Mouse (Mus musculus): ENCODE results near the gene Thumpd1. TPM values are rescaled to one million over a fixed set of nuclear protein-coding genes. Genes with fewer than 3 reads are reported as not detected.

Thumpd1 gene
- polyA plus RNA-seq, 1 experiment from 2014 or later: 110 TPM

GRCm38 (mm10) chr7:119714111-119714510 lies 6.5 kb downstream of the Thumpd1 start:
- DNase-seq (ENCODE audit: low spot score) (no peak), ATAC-seq (replicated peaks; ENCODE audit: insufficient number of reproducible peaks, low FRiP score, low TSS enrichment, low read depth) (no peak)
- WGBS: 92% methylated on average over 7 of the region's 7 CpGs
- no peak overlapping the region for H3K4me2 ChIP-seq (ENCODE audit: low read depth, low read length)
- H3K9me3 ChIP-seq (replicated peaks; ENCODE audit: control insufficient read depth, low read length): no peaks in the 10 kb centered on the region
- peaks cover 7% of the 10 kb centered on the region for H3K36me3 ChIP-seq (replicated peaks; ENCODE audit: control insufficient read depth, insufficient read depth, low read depth, low read length)
- no peaks in the 10 kb centered on the region for H3K27me3 ChIP-seq (ENCODE audit: control insufficient read depth, insufficient read depth, low read length)
- H3K9ac ChIP-seq (replicated peaks; ENCODE audit: low read length): no peak overlapping the region
- no peaks in the 10 kb centered on the region for H3K4me1 ChIP-seq (ENCODE audit: control insufficient read depth, insufficient read depth, low read length)
- no peak overlapping the region for H3K27ac ChIP-seq (replicated peaks; ENCODE audit: low read depth, low read length)
- H3K4me3 ChIP-seq (ENCODE audit: low read depth, low read length): no peak overlapping the region

DNA sequence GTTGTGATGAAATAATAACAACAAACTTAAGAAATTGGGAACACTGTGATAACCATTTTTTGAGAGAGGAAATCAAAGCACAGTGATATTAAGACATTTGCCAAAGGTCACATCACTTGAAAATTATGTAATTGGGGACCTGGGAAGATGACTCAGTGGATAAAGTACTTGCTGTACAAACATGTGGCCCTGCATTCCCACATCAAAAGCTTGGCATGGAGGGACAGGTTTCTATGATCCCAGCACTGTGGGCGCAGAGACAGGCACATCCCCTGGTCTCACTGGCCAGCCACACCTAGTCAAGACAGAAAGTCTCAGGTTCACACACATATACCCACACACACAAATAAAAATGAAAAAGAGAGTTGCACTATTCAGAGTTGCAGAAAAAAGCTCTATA lies 25.7 kb downstream of the Thumpd1 start:
- Histone ChIP-seq H3K27me3 (ENCODE audit: control insufficient read depth, insufficient read depth, low read length) (no peaks in the 10 kb centered on the region), H3K4me2 (ENCODE audit: low read depth, low read length) (no peak overlapping the region), H3K9me3 (replicated peaks; ENCODE audit: control insufficient read depth, low read length) (no peaks in the 10 kb centered on the region), H3K4me1 (ENCODE audit: control insufficient read depth, insufficient read depth, low read length) (no peaks in the 10 kb centered on the region), H3K36me3 (replicated peaks; ENCODE audit: control insufficient read depth, insufficient read depth, low read depth, low read length) (no peaks in the 10 kb centered on the region), H3K27ac (replicated peaks; ENCODE audit: low read depth, low read length) (no peak overlapping the region), H3K9ac (replicated peaks; ENCODE audit: low read length) (no peak overlapping the region), H3K4me3 (ENCODE audit: low read depth, low read length) (no peak overlapping the region)
- ATAC-seq (replicated peaks; ENCODE audit: insufficient number of reproducible peaks, low FRiP score, low TSS enrichment, low read depth): no peak
- WGBS: 81% methylated on average over 1 of the region's 1 CpGs
- no peak for DNase-seq (ENCODE audit: low spot score)

DNA sequence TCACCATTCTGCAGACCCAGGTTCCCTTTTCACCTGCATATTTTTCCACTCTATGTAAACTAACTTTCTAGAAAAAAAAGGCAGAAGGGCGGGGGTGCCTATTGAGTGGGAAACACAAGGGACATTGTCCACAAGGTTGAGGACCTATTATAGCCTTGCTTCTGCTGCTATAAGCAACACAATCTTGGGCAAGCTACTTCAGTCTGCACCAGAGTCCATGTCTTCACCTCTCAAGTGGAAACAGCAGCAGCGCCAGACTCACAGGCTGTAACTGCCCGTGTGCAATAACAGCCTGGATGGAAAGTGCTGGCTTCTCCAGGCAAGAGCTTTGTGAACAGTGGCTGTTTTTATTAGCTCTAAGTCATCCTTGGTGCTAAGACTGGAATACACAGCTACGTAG lies 28.3 kb downstream of the Thumpd1 start:
- WGBS: 81% methylated on average over 4 of the region's 4 CpGs
- ATAC-seq (replicated peaks; ENCODE audit: insufficient number of reproducible peaks, low FRiP score, low TSS enrichment, low read depth): no peak
- no peak overlapping the region for H3K27ac ChIP-seq (replicated peaks; ENCODE audit: low read depth, low read length)
- no peaks in the 10 kb centered on the region for H3K4me1 ChIP-seq (ENCODE audit: control insufficient read depth, insufficient read depth, low read length)
- no peak overlapping the region for H3K4me2 ChIP-seq (ENCODE audit: low read depth, low read length)
- H3K4me3 ChIP-seq (ENCODE audit: low read depth, low read length): no peak overlapping the region
- no peak for DNase-seq (ENCODE audit: low spot score)
- no peak overlapping the region for H3K9ac ChIP-seq (replicated peaks; ENCODE audit: low read length)
- H3K9me3 ChIP-seq (replicated peaks; ENCODE audit: control insufficient read depth, low read length): no peaks in the 10 kb centered on the region
- no peaks in the 10 kb centered on the region for H3K36me3 ChIP-seq (replicated peaks; ENCODE audit: control insufficient read depth, insufficient read depth, low read depth, low read length)
- H3K27me3 ChIP-seq (ENCODE audit: control insufficient read depth, insufficient read depth, low read length): no peaks in the 10 kb centered on the region

- H3K27ac ChIP-seq (replicated peaks; ENCODE audit: low read depth, low read length): no peak within 1 kb of the TSS
- H3K36me3 ChIP-seq (replicated peaks; ENCODE audit: control insufficient read depth, insufficient read depth, low read depth, low read length): no peaks in the 10 kb centered on the region
- H3K27me3 ChIP-seq (ENCODE audit: control insufficient read depth, insufficient read depth, low read length): no peaks in the 10 kb centered on the region
- H3K9ac ChIP-seq (replicated peaks; ENCODE audit: low read length): no peak within 1 kb of the TSS
- no peaks in the 10 kb centered on the region for H3K4me1 ChIP-seq (ENCODE audit: control insufficient read depth, insufficient read depth, low read length)
- DNase-seq (ENCODE audit: low spot score) (no peak), ATAC-seq (replicated peaks; ENCODE audit: insufficient number of reproducible peaks, low FRiP score, low TSS enrichment, low read depth) (no peak)
- H3K4me3 ChIP-seq (ENCODE audit: low read depth, low read length): no peak within 1 kb of the TSS
- WGBS: 75% methylated on average over 5 of the region's 5 CpGs
- no peaks in the 10 kb centered on the region for H3K9me3 ChIP-seq (replicated peaks; ENCODE audit: control insufficient read depth, low read length)
- no peak within 1 kb of the TSS for H3K4me2 ChIP-seq (ENCODE audit: low read depth, low read length)
Measured at GRCm38 (mm10) chr7:119689726-119690125, 30.9 kb downstream of the Thumpd1 start, which contains the start of gene Acsm4. TSS of gene Acsm4 (plus strand) at chr7:119690026.

- Histone ChIP-seq H3K27ac (replicated peaks; ENCODE audit: low read depth, low read length) (no peak overlapping the region), H3K4me3 (ENCODE audit: low read depth, low read length) (no peak overlapping the region), H3K36me3 (replicated peaks; ENCODE audit: control insufficient read depth, insufficient read depth, low read depth, low read length) (no peaks in the 10 kb centered on the region), H3K4me1 (ENCODE audit: control insufficient read depth, insufficient read depth, low read length) (no peaks in the 10 kb centered on the region), H3K4me2 (ENCODE audit: low read depth, low read length) (no peak overlapping the region), H3K9me3 (replicated peaks; ENCODE audit: control insufficient read depth, low read length) (no peaks in the 10 kb centered on the region), H3K27me3 (ENCODE audit: control insufficient read depth, insufficient read depth, low read length) (no peaks in the 10 kb centered on the region), H3K9ac (replicated peaks; ENCODE audit: low read length) (no peak overlapping the region)
- 67% methylated on average over 4 of the region's 4 CpGs for WGBS
- no peak for ATAC-seq (replicated peaks; ENCODE audit: insufficient number of reproducible peaks, low FRiP score, low TSS enrichment, low read depth)
- no peak for DNase-seq (ENCODE audit: low spot score)
Measured at GRCm38 (mm10) chr7:119682699-119683098, 37.9 kb downstream of the Thumpd1 start.

GRCm38 (mm10) chr7:119680107-119680506 lies 40.5 kb downstream of the Thumpd1 start:
- Histone ChIP-seq H3K4me2 (ENCODE audit: low read depth, low read length) (no peak overlapping the region), H3K9me3 (replicated peaks; ENCODE audit: control insufficient read depth, low read length) (no peaks in the 10 kb centered on the region), H3K27me3 (ENCODE audit: control insufficient read depth, insufficient read depth, low read length) (no peaks in the 10 kb centered on the region), H3K4me3 (ENCODE audit: low read depth, low read length) (no peak overlapping the region), H3K36me3 (replicated peaks; ENCODE audit: control insufficient read depth, insufficient read depth, low read depth, low read length) (no peaks in the 10 kb centered on the region), H3K27ac (replicated peaks; ENCODE audit: low read depth, low read length) (no peak overlapping the region), H3K4me1 (ENCODE audit: control insufficient read depth, insufficient read depth, low read length) (no peaks in the 10 kb centered on the region), H3K9ac (replicated peaks; ENCODE audit: low read length) (no peak overlapping the region)
- WGBS: 57% methylated on average over 8 of the region's 8 CpGs
- ATAC-seq (replicated peaks; ENCODE audit: insufficient number of reproducible peaks, low FRiP score, low TSS enrichment, low read depth) (no peak), DNase-seq (ENCODE audit: low spot score) (no peak)

DNA sequence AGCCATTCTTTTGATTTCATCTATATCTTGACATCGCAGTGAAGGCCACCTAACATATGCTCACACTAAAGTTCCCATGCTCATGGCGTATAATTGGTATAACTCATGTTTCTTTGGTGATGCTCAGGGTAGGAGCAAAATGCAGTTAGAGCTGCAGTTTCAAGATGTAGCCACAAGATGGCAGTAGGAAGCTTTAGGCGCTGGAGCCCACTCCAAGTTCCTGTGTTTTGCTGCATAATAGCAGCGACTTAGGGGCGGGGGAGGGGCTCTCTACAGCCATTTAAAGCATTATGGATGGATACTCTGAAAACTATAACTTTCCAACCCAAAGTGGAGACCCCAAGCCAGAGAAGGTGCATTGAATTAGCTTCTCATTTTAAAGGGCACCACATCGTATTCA lies 47.1 kb downstream of the Thumpd1 start:
- H3K27me3 ChIP-seq (ENCODE audit: control insufficient read depth, insufficient read depth, low read length): no peaks in the 10 kb centered on the region
- peak; percentile 81 for DNase-seq (ENCODE audit: low spot score)
- H3K9ac ChIP-seq (replicated peaks; ENCODE audit: low read length): no peak overlapping the region
- no peak overlapping the region for H3K4me3 ChIP-seq (ENCODE audit: low read depth, low read length)
- H3K9me3 ChIP-seq (replicated peaks; ENCODE audit: control insufficient read depth, low read length): no peaks in the 10 kb centered on the region
- 19% methylated on average over 6 of the region's 6 CpGs for WGBS
- H3K4me2 ChIP-seq (ENCODE audit: low read depth, low read length): no peak overlapping the region
- H3K36me3 ChIP-seq (replicated peaks; ENCODE audit: control insufficient read depth, insufficient read depth, low read depth, low read length): no peaks in the 10 kb centered on the region
- no peaks in the 10 kb centered on the region for H3K4me1 ChIP-seq (ENCODE audit: control insufficient read depth, insufficient read depth, low read length)
- ATAC-seq (replicated peaks; ENCODE audit: insufficient number of reproducible peaks, low FRiP score, low TSS enrichment, low read depth): peak; percentile 67; the same call in 1 of the 2 replicates
- no peak overlapping the region for H3K27ac ChIP-seq (replicated peaks; ENCODE audit: low read depth, low read length)

DNA sequence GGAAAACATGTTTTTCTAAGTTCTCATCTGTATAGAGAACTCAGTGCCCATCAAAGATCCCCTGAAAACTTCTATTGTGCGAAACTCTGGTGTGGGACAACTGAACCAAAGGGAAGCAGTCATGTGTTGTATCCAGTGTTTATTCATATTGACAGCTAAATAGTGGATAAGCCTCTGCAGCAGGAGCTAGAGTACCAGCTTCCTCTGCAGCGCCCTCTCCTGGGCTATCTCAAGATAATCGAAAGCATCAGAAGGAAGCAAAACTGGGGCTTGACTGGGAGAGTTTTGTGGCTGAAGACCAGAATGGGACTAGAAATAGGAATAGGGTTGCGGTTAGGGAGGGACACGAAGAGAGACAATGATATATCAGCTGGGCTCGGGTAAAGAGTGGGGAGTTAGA lies 49.7 kb downstream of the Thumpd1 start:
- ATAC-seq (replicated peaks; ENCODE audit: insufficient number of reproducible peaks, low FRiP score, low TSS enrichment, low read depth) (no peak), DNase-seq (ENCODE audit: low spot score) (peak; percentile 8)
- H3K9me3 ChIP-seq (replicated peaks; ENCODE audit: control insufficient read depth, low read length): no peaks in the 10 kb centered on the region
- 49% methylated on average over 6 of the region's 6 CpGs for WGBS
- no peak overlapping the region for H3K9ac ChIP-seq (replicated peaks; ENCODE audit: low read length)
- no peak overlapping the region for H3K4me2 ChIP-seq (ENCODE audit: low read depth, low read length)
- no peaks in the 10 kb centered on the region for H3K4me1 ChIP-seq (ENCODE audit: control insufficient read depth, insufficient read depth, low read length)
- H3K36me3 ChIP-seq (replicated peaks; ENCODE audit: control insufficient read depth, insufficient read depth, low read depth, low read length): no peaks in the 10 kb centered on the region
- H3K4me3 ChIP-seq (ENCODE audit: low read depth, low read length): no peak overlapping the region
- no peak overlapping the region for H3K27ac ChIP-seq (replicated peaks; ENCODE audit: low read depth, low read length)
- no peaks in the 10 kb centered on the region for H3K27me3 ChIP-seq (ENCODE audit: control insufficient read depth, insufficient read depth, low read length)
